Mouse (Mus musculus) G1E (cell line): ENCODE measurements around the gene Gpr45. TPM values are rescaled to one million over a fixed set of nuclear protein-coding genes. Genes with fewer than 3 reads are reported as not detected.

Experiments
- ATAC-seq: 2 replicates; pipeline ENCODE4 v1.8.0; 2016; ENCODE audit warnings: mild to moderate bottlenecking; ENCODE audit not compliant: insufficient number of reproducible peaks, poor library complexity, low FRiP score, severe bottlenecking; ENCODE audit errors: extremely low read depth
- DNase-seq: peaks from one replicate; pipeline ENCODE4 v3.0.0; 2012; ENCODE audit warnings: low spot score
- H3K27me3 ChIP-seq: 2 replicates; pipeline ENCODE4 v1.6.1; 2012; ENCODE audit warnings: mild to moderate bottlenecking, low read length, inconsistent platforms; ENCODE audit not compliant: insufficient read depth
- H3K36me3 ChIP-seq: replicated peaks from 2 replicates; pipeline ENCODE3; 2012; ENCODE audit warnings: mild to moderate bottlenecking, inconsistent platforms
- H3K4me1 ChIP-seq: 2 replicates; pipeline ENCODE4 v1.6.1; 2012; ENCODE audit warnings: low read depth, low read length, inconsistent platforms, mixed read lengths; ENCODE audit not compliant: insufficient read depth
- H3K4me3 ChIP-seq: 2 replicates; pipeline ENCODE4 v1.5.1; 2012; ENCODE audit warnings: low read depth, mild to moderate bottlenecking, inconsistent platforms, low read length, moderate library complexity, mixed read lengths
- H3K9me3 ChIP-seq: replicated peaks from 2 replicates; pipeline ENCODE4 v1.6.1; 2012; ENCODE audit warnings: inconsistent platforms
- CTCF ChIP-seq: IDR thresholded peaks from 2 replicates; pipeline ENCODE4 v1.5.1; 2012; ENCODE audit warnings: low read depth, low read length, inconsistent platforms, mixed read lengths
- GATA1 ChIP-seq: IDR thresholded peaks from 2 replicates; pipeline ENCODE4 v1.6.1; 2012; ENCODE audit warnings: borderline replicate concordance, low read length, inconsistent platforms, mixed read lengths
- GATA2 ChIP-seq: IDR thresholded peaks from 2 replicates; pipeline ENCODE4 v1.6.1; 2012; ENCODE audit warnings: low read depth, low read length, inconsistent platforms, borderline replicate concordance
- POLR2AphosphoS5 ChIP-seq: IDR thresholded peaks from 2 replicates; pipeline ENCODE4 v1.6.1; 2012; ENCODE audit warnings: low read depth, low read length, inconsistent platforms; ENCODE audit not compliant: insufficient replicate concordance
- TAL1 ChIP-seq: conservative IDR thresholded peaks from 2 replicates; pipeline ENCODE4 v1.6.1; 2012; ENCODE audit warnings: low read depth, low read length, inconsistent platforms, mixed read lengths
- polyA plus RNA-seq: library from polyadenylated mRNA; stranded (reverse); fragments of >175 nt; gene quantifications from 2 replicates; pipeline ENCODE4 v1.2.3, GENCODE M21; 2012
- total RNA-seq, 2 experiments: library from RNA; stranded (forward) in 1 of 2; stranded (reverse) in 1 of 2; fragments of 200-1000 nt in 1 of 2; fragments of >200 nt in 1 of 2; fragmentation: Nextera tagmentation in 1 of 2; gene quantifications; 2 replicates each; pipeline ENCODE4 v1.2.3; 2014 to 2017

Gene Gpr45
- total and polyA plus RNA-seq, 3 experiments = 0.66 TPM; not detected in 2

DNA sequence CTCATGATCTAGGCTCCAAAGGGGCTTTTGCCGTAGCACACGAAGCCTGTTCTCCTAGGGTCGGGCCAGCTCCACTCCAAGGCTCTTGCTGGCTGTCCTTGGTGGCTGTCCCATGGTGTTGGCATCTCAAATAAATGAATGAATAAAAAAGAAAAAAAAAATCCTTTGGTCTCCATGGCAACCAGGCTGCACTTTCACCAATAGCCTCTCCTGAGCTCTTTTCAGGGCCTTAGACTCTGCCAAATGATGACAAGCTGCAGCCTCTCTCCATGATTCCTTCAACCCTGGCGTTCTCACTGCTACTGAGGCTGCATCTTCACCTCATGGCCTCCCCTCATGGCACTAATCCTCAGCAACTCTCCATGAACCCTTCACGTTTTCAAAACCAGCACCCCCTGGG, 28.7 kb upstream of the Gpr45 start:
- DNase-seq (no peak), ATAC-seq (no peak)
- peaks cover 18% of the 10 kb centered on the region for H3K27me3 ChIP-seq
- H3K4me1 ChIP-seq = no peaks in the 10 kb centered on the region
- TF ChIP-seq GATA2 (no peak), GATA1 (no peak), TAL1 (no peak), POLR2AphosphoS5 (no peak), CTCF (no peak)
- no peak overlapping the region for H3K4me3 ChIP-seq
- no peaks in the 10 kb centered on the region for H3K9me3 ChIP-seq
- H3K36me3 ChIP-seq = no peaks in the 10 kb centered on the region

DNA sequence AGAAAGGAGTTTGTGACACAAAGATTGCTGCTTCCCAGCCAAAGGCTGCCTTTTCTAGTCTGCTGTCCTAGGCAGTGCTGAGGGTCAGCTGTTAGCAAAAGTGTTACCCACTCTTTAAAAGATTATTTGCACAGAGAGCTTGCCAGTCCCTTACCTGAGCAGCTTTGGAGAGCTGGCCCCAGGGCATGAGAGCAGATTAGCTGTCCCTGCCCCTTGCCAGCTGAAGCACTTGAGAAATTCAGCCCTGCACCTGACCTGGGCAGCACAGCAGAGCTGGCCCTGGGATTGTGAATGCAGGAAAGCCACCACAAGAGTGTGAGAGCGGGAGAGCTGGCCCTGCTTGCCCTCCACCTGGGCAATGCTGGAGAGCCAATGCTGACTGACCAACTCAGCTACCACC, 19.1 kb upstream of the Gpr45 start:
- H3K9me3 ChIP-seq = no peaks in the 10 kb centered on the region
- H3K27me3 ChIP-seq = peaks cover 10% of the 10 kb centered on the region; the same call in 1 of the 2 replicates
- DNase-seq (no peak), ATAC-seq (no peak)
- no peak overlapping the region for H3K4me3 ChIP-seq
- no peaks in the 10 kb centered on the region for H3K36me3 ChIP-seq
- TF ChIP-seq TAL1 (no peak), POLR2AphosphoS5 (no peak), CTCF (no peak), GATA2 (no peak)
- H3K4me1 ChIP-seq = no peaks in the 10 kb centered on the region

DNA sequence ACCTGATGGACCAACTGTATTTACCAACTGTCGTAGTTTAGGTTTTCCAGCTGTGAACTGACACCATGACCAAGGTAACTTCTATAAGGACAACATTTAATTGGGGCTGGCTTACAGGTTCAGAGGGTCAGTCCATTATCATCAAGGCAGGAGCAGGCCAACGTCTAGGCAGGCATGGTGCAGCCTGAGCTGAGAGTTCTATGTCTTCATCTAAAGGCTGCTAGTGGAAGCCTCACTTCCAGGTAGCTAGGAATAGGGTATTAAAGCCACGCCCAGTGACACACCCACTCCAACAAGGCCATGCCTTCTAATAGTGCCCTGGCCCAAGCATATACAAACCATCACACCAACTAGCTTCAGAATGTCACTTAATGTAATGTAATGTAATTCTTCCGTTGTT, 4.2 kb upstream of the Gpr45 start:
- no peak for DNase-seq
- no peak for TF ChIP-seq GATA1
- TF ChIP-seq CTCF = no peak
- no peak for TF ChIP-seq POLR2AphosphoS5
- TF ChIP-seq TAL1 = no peak
- TF ChIP-seq GATA2 = no peak
- ATAC-seq = no peak
- Histone ChIP-seq H3K4me1 (no peaks in the 10 kb centered on the region), H3K27me3 (peaks cover 5% of the 10 kb centered on the region; the same call in 1 of the 2 replicates), H3K9me3 (no peaks in the 10 kb centered on the region), H3K4me3 (no peak overlapping the region), H3K36me3 (no peaks in the 10 kb centered on the region)

DNA sequence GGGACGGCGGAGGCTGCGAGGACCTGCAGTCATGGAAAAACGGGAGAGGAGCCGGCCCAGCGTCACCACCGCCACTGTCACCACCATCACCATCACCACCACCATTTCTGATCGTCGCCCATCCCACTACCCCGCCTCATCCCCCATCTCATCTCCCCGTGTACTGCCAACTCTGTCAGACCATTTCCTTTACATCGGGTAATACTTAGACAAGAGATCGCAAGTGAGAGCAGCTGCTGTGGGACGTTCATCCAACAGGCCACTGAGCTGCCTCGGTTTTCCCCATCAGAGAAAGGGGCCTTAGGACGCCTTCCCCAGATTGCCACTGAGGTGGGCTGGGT, 780 bp downstream of the Gpr45 start:
- Histone ChIP-seq H3K36me3 (no peaks in the 10 kb centered on the region), H3K4me3 (no peak overlapping the region), H3K27me3 (peaks cover 13% of the 10 kb centered on the region), H3K4me1 (no peaks in the 10 kb centered on the region), H3K9me3 (no peaks in the 10 kb centered on the region)
- TF ChIP-seq POLR2AphosphoS5 (no peak), TAL1 (no peak), CTCF (no peak), GATA1 (no peak), GATA2 (no peak)
- ATAC-seq = no peak
- DNase-seq = no peak

DNA sequence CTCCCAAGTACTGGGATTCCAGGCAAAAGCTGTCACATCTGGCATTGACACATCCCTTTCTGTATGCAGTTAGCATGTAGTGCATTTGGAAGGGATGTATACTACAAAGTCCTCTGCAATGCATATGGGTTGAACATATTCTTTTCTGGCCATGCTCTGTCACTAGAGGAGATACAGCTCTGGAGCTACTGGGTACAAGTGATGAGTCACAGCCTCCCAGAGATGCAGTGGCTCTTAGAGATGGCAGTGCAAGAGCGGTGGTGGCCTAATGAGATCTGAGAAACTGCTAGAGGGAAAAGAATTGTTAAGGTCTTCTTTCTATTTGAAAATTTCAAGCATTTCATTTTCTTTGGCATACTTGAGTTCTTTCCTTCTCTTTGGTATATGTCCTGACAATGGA, 4.2 kb downstream of the Gpr45 start:
- no peaks in the 10 kb centered on the region for H3K4me1 ChIP-seq
- TF ChIP-seq GATA2 (no peak), CTCF (no peak)
- ATAC-seq = no peak
- peaks cover 13% of the 10 kb centered on the region for H3K27me3 ChIP-seq
- H3K9me3 ChIP-seq = no peaks in the 10 kb centered on the region
- DNase-seq = no peak
- H3K4me3 ChIP-seq = no peak overlapping the region
- no peaks in the 10 kb centered on the region for H3K36me3 ChIP-seq

DNA sequence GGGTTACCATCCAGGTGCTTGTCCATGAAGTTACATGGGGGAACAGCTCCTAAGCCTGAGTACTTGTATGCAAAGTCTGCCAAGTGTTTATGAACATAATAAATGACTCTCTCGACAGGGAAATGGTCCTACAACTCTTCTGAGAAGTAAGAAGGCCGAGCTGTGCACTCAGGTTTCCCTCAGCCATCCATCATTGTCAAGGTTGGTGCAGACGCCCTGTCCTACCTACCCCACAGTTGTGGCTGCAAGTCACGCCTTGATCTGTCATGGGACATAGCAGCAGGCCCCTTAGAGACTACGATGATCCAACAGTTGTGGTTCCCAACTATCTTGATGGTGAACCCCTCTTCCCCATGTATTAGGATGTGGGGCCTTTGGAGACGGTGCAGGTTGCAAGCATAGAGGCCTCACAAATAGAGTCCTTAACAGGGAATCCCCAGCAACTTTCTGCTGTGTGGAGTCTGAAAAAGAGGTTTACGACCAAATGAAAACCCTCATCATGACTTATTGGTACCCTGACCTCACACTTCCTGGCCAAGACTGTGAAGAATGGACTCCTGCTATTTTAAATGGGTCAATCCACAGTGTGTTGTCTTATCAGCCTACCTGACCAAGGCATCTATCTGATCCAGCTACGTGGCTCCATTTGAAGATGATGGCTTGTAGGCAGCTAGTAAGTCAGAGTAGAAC, 30.6 kb downstream of the Gpr45 start:
- H3K36me3 ChIP-seq = no peaks in the 10 kb centered on the region
- ATAC-seq = no peak
- H3K4me1 ChIP-seq = no peaks in the 10 kb centered on the region
- H3K9me3 ChIP-seq = no peaks in the 10 kb centered on the region
- no peak for TF ChIP-seq GATA2
- TF ChIP-seq TAL1 = no peak
- TF ChIP-seq GATA1 = no peak
- no peaks in the 10 kb centered on the region; the same call in 1 of the 2 replicates for H3K27me3 ChIP-seq
- DNase-seq = no peak
- H3K4me3 ChIP-seq = no peak overlapping the region

DNA sequence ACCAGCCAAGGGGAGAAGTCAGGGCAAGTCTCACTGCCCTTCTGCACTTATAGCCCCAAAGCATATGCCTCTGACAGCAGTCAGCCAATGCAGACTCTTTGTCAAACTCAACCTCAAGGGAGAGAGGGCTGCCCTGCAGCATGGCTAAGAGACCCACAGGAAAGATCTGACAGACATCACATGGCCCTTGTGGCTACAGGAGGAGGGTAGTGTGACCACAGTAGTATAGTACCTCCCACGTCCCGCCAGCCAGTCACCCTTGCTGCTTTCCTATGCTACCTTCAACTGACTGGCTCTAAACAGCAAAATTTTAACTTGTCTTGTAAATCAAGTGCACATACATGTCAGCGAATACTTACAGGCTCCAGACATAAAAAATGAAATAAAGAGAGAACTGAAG, 31.4 kb downstream of the Gpr45 start:
- no peaks in the 10 kb centered on the region for H3K4me1 ChIP-seq
- no peak overlapping the region for H3K4me3 ChIP-seq
- H3K9me3 ChIP-seq = no peaks in the 10 kb centered on the region
- no peaks in the 10 kb centered on the region; the same call in 1 of the 2 replicates for H3K27me3 ChIP-seq
- DNase-seq (no peak), ATAC-seq (no peak)
- H3K36me3 ChIP-seq = no peaks in the 10 kb centered on the region
- no peak for TF ChIP-seq POLR2AphosphoS5
- TF ChIP-seq GATA1 = no peak
- TF ChIP-seq CTCF = no peak
- TF ChIP-seq GATA2 = no peak
- TF ChIP-seq TAL1 = no peak
